Mouse (Mus musculus) cerebellum, postnatal 14 days (tissue): Measurements from ENCODE around the gene Tspan12.

Experiments used
- DNase-seq, 2 experiments: peaks; one replicate each; pipeline ENCODE4 v3.0.0; 2021; ENCODE audit warnings: mixed read lengths in 2 of 2

Tspan12 gene

DNA sequence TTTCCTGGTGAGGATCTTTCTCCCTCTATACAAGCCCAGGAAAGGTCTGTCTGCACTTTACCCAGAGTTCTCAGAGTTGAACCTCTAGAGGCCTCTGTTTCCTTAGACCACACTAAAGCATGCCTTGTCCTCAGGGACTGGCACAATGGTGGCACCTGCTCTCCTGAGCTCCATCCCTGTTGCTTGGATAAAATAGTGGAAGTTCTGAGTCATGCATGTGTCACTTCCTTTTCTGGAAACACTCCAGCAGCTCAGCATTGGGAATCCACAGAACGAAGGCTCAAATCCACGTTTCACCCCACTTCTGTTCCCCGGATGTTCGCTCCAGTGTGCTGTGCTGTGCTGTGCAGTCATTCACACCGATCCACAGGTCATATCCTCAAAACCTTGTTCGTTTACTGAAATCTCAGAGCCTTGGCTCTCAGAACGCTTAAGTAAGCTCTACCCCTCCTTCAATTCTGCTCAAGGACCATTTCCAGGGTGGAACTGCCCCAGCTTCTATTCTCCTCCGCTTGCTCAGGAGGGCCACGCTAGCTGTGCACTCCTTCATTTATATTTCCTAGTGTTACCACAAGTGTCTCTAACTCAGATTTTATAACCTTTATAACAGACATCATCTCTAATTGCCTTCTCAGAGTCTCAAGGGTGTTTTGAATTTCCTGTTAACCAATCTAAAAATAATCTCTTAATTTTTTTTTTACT, 83.4 kb downstream of the Tspan12 start:
- DNase-seq, result no peak

GRCm38 (mm10) chr6:21767787-21768221, 84.5 kb downstream of the Tspan12 start:
- DNase-seq, result peak in 1 of 2 experiments; percentile 9

DNA sequence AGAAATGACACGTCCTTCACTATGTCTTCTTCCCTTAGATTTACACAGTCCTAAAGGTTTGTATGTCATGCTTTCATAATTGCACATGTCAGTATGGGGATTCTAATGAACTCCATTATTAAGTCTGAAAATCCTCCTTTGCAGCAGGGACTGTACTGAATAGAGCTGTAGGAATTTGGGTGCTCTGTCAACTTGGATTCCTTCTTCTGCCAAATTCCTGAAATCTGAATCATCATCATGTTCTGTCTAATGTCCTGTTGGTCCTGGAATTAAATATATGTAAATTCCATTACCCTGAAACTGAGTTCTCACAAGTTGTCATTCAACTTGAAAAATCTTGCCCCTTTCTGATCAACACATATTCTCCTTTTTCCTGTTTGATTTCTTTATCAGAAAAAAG, 104.8 kb downstream of the Tspan12 start:
- no peak for DNase-seq

GRCm38 (mm10) chr6:21744615-21745266, 107.6 kb downstream of the Tspan12 start:
- DNase-seq, result no peak

- DNase-seq, result no peak
Measured at GRCm38 (mm10) chr6:21740606-21741005, 111.7 kb downstream of the Tspan12 start.

DNA sequence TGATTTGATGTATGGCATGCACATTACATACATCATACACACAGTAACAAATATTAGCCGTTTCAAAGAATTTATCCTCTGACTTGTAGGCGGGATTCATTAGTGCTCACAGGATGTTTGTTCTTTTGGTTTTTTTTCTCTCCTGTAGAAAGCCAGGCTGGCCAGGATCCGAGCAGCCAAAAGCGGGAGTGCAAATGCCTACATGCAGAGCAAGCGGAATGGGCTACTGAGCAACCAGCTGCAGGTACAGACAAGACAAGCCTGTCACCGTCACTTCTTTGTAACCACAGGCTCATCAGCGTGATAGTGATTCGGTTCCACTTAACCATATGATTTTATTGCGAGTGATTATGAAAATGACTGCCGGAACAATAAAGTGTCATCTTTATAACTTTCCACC, 130.1 kb downstream of the Tspan12 start:
- peak; percentile 26 to 42 for DNase-seq
